Mouse (Mus musculus) bone marrow macrophage, adult 2 months (primary cell): ENCODE measurements around the gene Ptges.

Experiments used
- CTCF ChIP-seq: IDR thresholded peaks from 2 replicates; pipeline ENCODE4 v1.5.1; 2012; ENCODE audit warnings: low read depth, mild to moderate bottlenecking, low read length, moderate library complexity
- POLR2A ChIP-seq: IDR thresholded peaks from 2 replicates; pipeline ENCODE4 v1.6.1; 2012; ENCODE audit warnings: mild to moderate bottlenecking, low read depth, low read length, borderline replicate concordance

GRCm38 (mm10) chr2:30870863-30871262, 58.8 kb downstream of the Ptges start:
- no peak for TF ChIP-seq CTCF
- no peak for TF ChIP-seq POLR2A
